Mouse (Mus musculus) Patski (cell line): ENCODE data around the gene Gm28230. TPM values are rescaled to one million over a fixed set of nuclear protein-coding genes. Genes with fewer than 3 reads are reported as not detected.

Experiments
- ATAC-seq: fragments of 100-300 bp; one replicate; pipeline ENCODE4 v1.8.0; 2021
- CTCF ChIA-PET: fragments of 350-600 bp; sonication (Branson Sonifier 250); formaldehyde crosslinking; loops from one replicate; lab custom pipeline; 2022; ENCODE audit warnings: inconsistent platforms; lab: Charles Lee
- POLR2A ChIA-PET: fragments of 350-600 bp; sonication (Branson Sonifier 250); formaldehyde crosslinking; loops from one replicate; lab custom pipeline; 2022; ENCODE audit warnings: antibody characterized with exemption, inconsistent platforms; lab: Charles Lee
- DNase-seq: peaks from one replicate; pipeline ENCODE4 v3.0.0-alpha.2; 2011; ENCODE audit warnings: low read depth, low spot score
- H3K27me3 ChIP-seq: fragments of 371-371 bp; one replicate; pipeline ENCODE4 v1.5.1; 2021
- CTCF ChIP-seq: fragments of 100-300 bp; IDR thresholded peaks from one replicate; pipeline ENCODE4 v1.5.1; 2021
- in situ Hi-C: fragments of 300-500 bp; cut with MboI; formaldehyde crosslinking; loops from 3 replicates; pipeline ENCODE4 v1.11.1; 2018; ENCODE audit warnings: low pct_unique_long_range_greater_than_20kb, mixed read lengths
- polyA plus RNA-seq: library from polyadenylated mRNA; unstranded; gene quantifications from one replicate; pipeline ENCODE4 v1.2.3, GENCODE M21; 2021

The Gm28230 gene
- polyA plus RNA-seq, 1 experiment from 2014 or later: 0.73 TPM

GRCm38 (mm10) chr2:74710929-74711543, 15.5 kb upstream of the Gm28230 start:
- DNase-seq: no peak

DNA sequence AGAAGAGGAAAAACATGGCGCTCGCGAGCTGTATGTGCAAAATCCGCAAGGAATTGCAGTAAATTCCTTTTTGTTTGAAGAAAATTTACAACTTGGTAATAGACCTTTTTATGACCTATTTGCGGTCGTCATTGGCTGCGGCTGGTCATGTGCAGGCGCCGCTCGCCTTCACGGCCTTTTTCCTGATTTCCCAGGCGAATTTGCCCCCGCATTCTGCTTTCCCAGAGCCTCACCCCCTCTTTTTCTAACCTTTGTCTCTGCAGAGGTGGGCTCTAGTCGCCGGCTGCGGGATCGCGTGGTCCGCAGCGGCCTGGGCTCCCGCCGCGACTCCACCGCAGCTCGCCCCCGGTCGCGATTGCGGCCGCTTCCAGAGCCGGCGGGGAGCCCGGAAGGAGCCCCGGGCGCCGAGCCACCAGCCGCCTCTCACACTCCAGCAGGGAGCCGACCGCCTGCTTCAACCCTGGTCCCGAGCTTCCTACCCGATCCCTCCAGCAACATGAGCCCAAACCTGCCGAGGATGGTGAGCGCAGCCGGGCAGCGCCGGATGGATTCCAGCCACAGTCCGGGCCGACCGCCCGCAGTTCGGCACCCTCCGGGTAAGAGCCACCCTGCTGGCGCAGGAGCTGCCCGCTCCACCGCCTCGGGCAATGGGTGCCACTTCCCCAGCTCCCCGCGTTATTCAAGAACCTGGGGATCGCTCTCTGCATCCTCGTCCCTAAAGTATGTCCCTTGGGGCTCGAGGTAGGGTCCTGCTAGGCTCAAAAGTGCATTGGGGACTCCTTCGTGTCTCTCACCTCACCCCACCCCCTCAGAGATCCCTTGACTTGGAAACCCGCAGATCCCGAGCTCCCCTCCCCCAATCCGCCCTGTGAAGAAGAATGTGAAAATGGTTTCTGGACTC, 14.6 kb upstream of the Gm28230 start, which contains the start of the genes Hoxd3 and Hoxd4:
Hoxd3 (plus strand) TSS at position 207 of the 901 bp plus-strand sequence.
Hoxd4 (plus strand) TSS at position 209 of the 901 bp plus-strand sequence.
- ATAC-seq: peak; percentile 65
- in situ Hi-C loops: no loop called here

More at GRCm38 (mm10) chr2:74710929-74711543, 15.5 kb upstream of the Gm28230 start:
- no peak for TF ChIP-seq CTCF
- ChIA-PET CTCF (no interaction called here), POLR2A (no interaction called here)
- in situ Hi-C loops: no loop called here
- H3K27me3 ChIP-seq: peaks cover 8% of the 10 kb centered on the region
- ATAC-seq: no peak

GRCm38 (mm10) chr2:74713239-74714150, 13.0 kb upstream of the Gm28230 start:
- TF ChIP-seq CTCF: no peak
- no peaks in the 10 kb centered on the region for H3K27me3 ChIP-seq
- ChIA-PET CTCF (no interaction called here), POLR2A (no interaction called here)
- DNase-seq: no peak
- no peak for ATAC-seq
- in situ Hi-C loops: no loop called here

More for the DNA sequence above, 14.6 kb upstream of the Gm28230 start, which contains the start of the genes Hoxd3 and Hoxd4:
- ChIA-PET CTCF (no interaction called here), POLR2A (interaction anchor here (0.7 kb wide), 1 partner anchor 439 kb away, joined by 3 read pairs; no protein-coding TSS in a partner anchor)
- peaks cover 2% of the 10 kb centered on the region for H3K27me3 ChIP-seq
- no peak for TF ChIP-seq CTCF
- no peak for DNase-seq

DNA sequence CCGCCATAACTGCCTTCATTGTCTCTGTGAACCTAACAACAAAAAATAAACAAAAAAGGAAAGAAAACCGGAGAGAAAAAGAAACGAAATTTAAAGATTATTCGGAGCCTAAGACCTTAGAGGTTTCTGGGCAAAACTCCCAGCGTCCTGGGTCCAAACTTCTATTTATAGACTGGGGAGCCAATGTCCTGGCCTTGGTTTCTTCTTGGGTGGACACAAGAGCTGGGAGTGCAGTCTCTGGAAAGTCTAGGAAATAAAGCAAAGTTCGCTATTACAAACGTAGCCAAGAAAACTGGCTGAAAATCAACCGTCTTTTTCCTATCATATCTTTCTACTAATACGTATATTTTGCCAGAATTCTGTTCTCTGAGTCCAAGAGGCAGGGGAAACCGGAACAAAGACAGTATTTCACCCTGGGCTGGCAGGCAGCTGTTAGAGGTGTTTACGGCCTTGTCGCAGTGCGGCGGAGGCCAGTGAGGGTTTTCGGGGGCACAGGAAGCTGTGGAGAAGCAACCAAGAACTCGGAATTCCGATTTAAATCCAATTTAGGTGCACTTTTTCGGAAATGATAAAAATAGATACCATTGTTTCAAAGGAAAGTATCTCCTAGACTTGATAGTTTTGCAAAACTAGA, 12.3 kb upstream of the Gm28230 start:
- CTCF ChIA-PET: interaction anchor here (2.0 to 2.3 kb wide), 2 partner anchors 242 to 250 kb away, joined by 6 to 18 read pairs; no protein-coding TSS in a partner anchor
- POLR2A ChIA-PET: no interaction called here
- no peak for TF ChIP-seq CTCF
- no peaks in the 10 kb centered on the region for H3K27me3 ChIP-seq
- ATAC-seq: no peak
- no peak for DNase-seq
- in situ Hi-C loops: no loop called here

DNA sequence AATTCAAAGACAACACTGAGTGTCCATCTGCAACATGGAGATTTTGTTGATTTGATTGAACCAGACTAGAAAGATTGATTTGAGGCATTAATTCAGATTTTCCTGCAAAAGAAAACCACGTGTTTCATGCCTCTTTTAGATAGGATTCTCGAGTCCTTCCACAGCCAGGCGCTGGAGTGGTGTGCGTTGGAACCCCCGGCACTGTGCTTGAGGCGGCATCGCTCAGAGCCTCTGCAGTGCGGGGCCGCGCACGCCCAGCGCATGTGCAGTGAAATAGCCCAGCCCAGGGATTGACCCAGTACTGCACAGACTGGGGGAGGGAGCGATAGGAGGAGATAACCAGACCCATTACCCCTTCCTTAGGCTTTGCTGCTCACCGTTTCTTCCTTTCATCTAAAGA, 11.6 kb upstream of the Gm28230 start:
- H3K27me3 ChIP-seq: no peaks in the 10 kb centered on the region
- ATAC-seq (no peak), DNase-seq (no peak)
- ChIA-PET CTCF (interaction anchor here (0.8 to 2.3 kb wide), 9 partner anchors 9 to 436 kb away, joined by 3 to 18 read pairs (median 3); no protein-coding TSS in a partner anchor), POLR2A (interaction anchor here (0.6 to 0.7 kb wide), 2 partner anchors 152 to 389 kb away, joined by 3 to 9 read pairs; no protein-coding TSS in a partner anchor)
- in situ Hi-C loops: loop anchor here (5.0 kb wide), 2 partner anchors 247 to 342 kb away; no protein-coding TSS in a partner anchor
- TF ChIP-seq CTCF: no peak

DNA sequence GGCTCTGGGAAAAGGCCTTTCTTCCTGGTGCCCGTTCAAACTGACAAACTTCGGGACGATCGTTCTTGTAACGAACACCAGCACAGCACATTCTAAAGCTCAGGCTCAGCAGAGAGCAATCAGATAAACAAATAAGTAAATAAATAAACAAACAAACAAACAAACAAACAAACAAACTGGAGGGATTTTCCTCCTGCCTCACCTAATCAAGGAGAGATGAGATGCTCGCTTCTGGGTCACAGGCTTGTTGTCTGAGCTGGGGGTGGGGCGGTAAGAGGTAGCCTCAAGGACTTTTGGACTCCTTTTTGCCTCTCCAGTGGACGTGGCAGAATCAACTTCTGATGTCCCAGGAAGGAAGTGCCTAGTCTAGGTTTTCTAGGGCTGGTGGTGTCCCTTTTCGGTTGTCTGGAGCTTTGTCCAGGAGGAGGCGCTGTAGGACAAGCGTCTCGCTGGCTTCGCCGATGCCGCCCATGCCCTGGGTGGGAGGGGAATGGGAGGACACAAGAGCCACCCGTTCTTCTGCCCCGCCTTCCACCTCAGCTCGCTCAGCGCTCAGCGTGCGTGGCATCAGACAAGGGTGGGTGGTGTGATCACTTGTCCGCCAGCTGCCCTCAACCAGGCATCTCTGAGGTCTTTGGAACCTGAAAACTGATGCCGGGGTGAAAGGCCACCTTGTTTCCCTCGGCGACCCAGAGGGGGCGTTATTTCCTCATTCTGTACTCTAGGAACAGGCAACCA, 10.9 kb upstream of the Gm28230 start:
- in situ Hi-C loops: loop anchor here (5.0 kb wide), 2 partner anchors 247 to 342 kb away; no protein-coding TSS in a partner anchor
- ATAC-seq: peak; percentile 90
- ChIA-PET POLR2A (interaction anchor here (0.6 to 0.7 kb wide), 2 partner anchors 151 to 388 kb away, joined by 3 to 9 read pairs; no protein-coding TSS in a partner anchor), CTCF (interaction anchor here (0.7 to 2.3 kb wide), 18 partner anchors 10 to 435 kb away, joined by 3 to 18 read pairs (median 4); no protein-coding TSS in a partner anchor)
- DNase-seq: peak; percentile 53
- H3K27me3 ChIP-seq: no peaks in the 10 kb centered on the region
- TF ChIP-seq CTCF: peak; percentile 97

DNA sequence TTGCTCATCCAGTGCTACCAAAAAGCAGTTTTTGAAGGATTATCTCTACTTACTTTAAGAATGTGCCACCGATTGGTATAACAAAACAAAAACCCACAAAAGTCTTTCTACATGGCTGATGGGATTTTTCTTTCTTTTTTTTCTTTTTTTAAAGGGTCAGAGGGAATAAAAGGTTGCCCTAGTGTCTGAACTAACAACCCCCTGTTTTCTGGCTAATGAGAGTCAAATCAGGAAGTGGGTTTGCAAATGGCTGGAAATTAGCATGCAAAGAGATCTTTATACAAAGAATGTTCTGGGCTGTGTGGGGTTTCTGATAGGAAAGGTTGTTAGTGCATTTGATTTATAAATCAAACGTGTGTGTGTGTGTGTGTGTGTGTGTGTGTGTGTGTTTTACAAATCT, 6.1 kb upstream of the Gm28230 start:
- in situ Hi-C loops: no loop called here
- POLR2A ChIA-PET: no interaction called here
- TF ChIP-seq CTCF: no peak
- no peak for ATAC-seq
- no peak for DNase-seq
- CTCF ChIA-PET: no interaction called here
- no peaks in the 10 kb centered on the region for H3K27me3 ChIP-seq

GRCm38 (mm10) chr2:74720955-74721491, 5.5 kb upstream of the Gm28230 start:
- no peak for TF ChIP-seq CTCF
- H3K27me3 ChIP-seq: no peaks in the 10 kb centered on the region
- in situ Hi-C loops: no loop called here
- ATAC-seq: no peak
- POLR2A ChIA-PET: no interaction called here
- CTCF ChIA-PET: no interaction called here
- no peak for DNase-seq
